Mouse (Mus musculus) liver, adult 2 months (tissue): ENCODE measurements at regions not wholly inside any gene's neighbourhood (a gene's known extent, or its start where the extent isn't known, plus 50 kb on each side); places are given as distances from the start of the nearest gene placed in this dataset.

ENCODE experiments used
- CTCF ChIP-seq: fragments of 200-500 bp; IDR thresholded peaks from 2 replicates; pipeline ENCODE4 v1.5.1; 2011; ENCODE audit warnings: low read depth, low read length, control low read depth
- POLR2A ChIP-seq: fragments of 200-500 bp; IDR thresholded peaks from 2 replicates; pipeline ENCODE4 v1.6.1; 2011; ENCODE audit warnings: low read length, control low read depth; ENCODE audit not compliant: insufficient read depth; ENCODE audit errors: extremely low read depth

GRCm38 (mm10) chr14:14486356-14486755 lies 85.3 kb downstream of the Olfr721-ps1 start:
- TF ChIP-seq CTCF (no peak), POLR2A (no peak)
